Comparison of ENCODE assay signal across 15 mouse cellular contexts in the genomic region with DNA sequence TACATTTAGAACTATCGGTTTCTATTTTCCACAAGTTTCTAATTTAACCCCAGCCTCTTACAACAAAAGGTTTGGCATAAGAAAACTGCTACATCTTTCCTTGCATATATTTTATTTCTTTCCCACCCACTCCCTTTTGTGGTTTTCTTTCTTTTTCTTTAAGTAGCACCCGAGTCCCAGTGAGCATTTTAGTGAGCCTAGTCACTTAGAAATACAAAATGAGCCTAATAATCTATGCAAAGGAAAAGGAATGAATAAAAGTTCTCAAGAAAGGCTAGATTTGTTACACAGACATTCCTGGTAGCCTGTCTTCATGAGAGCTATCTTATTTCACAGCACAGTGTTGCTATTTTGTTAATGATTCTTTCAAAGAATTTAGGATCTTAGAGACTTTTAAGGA. TPM values are rescaled to one million over a fixed set of nuclear protein-coding genes. Genes with fewer than 3 reads are reported as not detected.
DNase-seq lines count a peak whose midpoint lies in the region; ATAC-seq and TF ChIP-seq lines count a peak whose summit lies in the region.
"Had no signal": no experiment of that assay in that cellular context is flagged by ENCODE, and none has a peak within 500 bp of the region (broad histone marks: within the 10 kb centered on the region; RNA-seq: fewer than 3 reads in every experiment).

No protein-coding gene starts in this region.

- ATAC-seq in hindbrain, embryonic 12.5 days (ENCODE audit: low FRiP score) = no peak
- ATAC-seq in hindbrain, embryonic 11.5 days (ENCODE audit: low FRiP score) = no peak
- ATAC-seq in forebrain, embryonic 15.5 days (replicated peaks) = peak; percentile 27; the same call in 1 of the 2 replicates
- no peak for ATAC-seq in midbrain, embryonic 15.5 days (replicated peaks)

- H3K4me3 ChIP-seq in hindbrain, embryonic 12.5 days = no peak overlapping the region
- no peak overlapping the region for H3K4me3 ChIP-seq in hindbrain, embryonic 11.5 days (ENCODE audit: low read depth, low read length)
- H3K4me3 ChIP-seq in forebrain, embryonic 15.5 days = 0 out of 2 replicates have a peak overlapping the region, but pooled peaks have one; percentile 6
- H3K4me3 ChIP-seq in midbrain, embryonic 15.5 days = peak overlapping the region; percentile 24

- H3K27me3 ChIP-seq in hindbrain, embryonic 12.5 days = no peaks in the 10 kb centered on the region
- H3K27me3 ChIP-seq in hindbrain, embryonic 11.5 days (ENCODE audit: control insufficient read depth, insufficient read depth, low read length) = peaks cover 10% of the 10 kb centered on the region
- no peaks in the 10 kb centered on the region for H3K27me3 ChIP-seq in forebrain, embryonic 15.5 days
- H3K27me3 ChIP-seq in midbrain, embryonic 15.5 days (replicated peaks) = no peaks in the 10 kb centered on the region

- no peaks in the 10 kb centered on the region for H3K36me3 ChIP-seq in hindbrain, embryonic 12.5 days
- no peaks in the 10 kb centered on the region for H3K36me3 ChIP-seq in hindbrain, embryonic 11.5 days (ENCODE audit: control insufficient read depth, insufficient read depth, low read length)
- H3K36me3 ChIP-seq in forebrain, embryonic 15.5 days = no peaks in the 10 kb centered on the region
- H3K36me3 ChIP-seq in midbrain, embryonic 15.5 days (replicated peaks) = no peaks in the 10 kb centered on the region

- no peak overlapping the region for H3K9ac ChIP-seq in hindbrain, embryonic 12.5 days
- no peak overlapping the region for H3K9ac ChIP-seq in hindbrain, embryonic 11.5 days (ENCODE audit: low read depth, low read length)
- no peak overlapping the region for H3K9ac ChIP-seq in forebrain, embryonic 15.5 days (replicated peaks)
- H3K9ac ChIP-seq in midbrain, embryonic 15.5 days = no peak overlapping the region; the same call in 1 of the 2 replicates

- no peak for DNase-seq in hindbrain, embryonic 11.5 days (ENCODE audit: low spot score)
- peak; percentile 81 for DNase-seq in brain, embryonic 14.5 days (ENCODE audit: low read depth)
- DNase-seq in lung, postnatal 36 days = no peak
- no peak for DNase-seq in urinary bladder, adult 2 months (ENCODE audit: low spot score)
- DNase-seq in liver = no peak
- DNase-seq: adrenal gland, adult 2 months; cerebellum, adult 11 months; cerebellum, postnatal 25 days; kidney, adult 2 months; kidney, postnatal 25 days; thymus, postnatal 36 days had no signal

- H3K4me1 ChIP-seq in hindbrain, embryonic 12.5 days = peaks cover 10% of the 10 kb centered on the region
- no peaks in the 10 kb centered on the region for H3K4me1 ChIP-seq in hindbrain, embryonic 11.5 days (replicated peaks; ENCODE audit: control insufficient read depth, insufficient read depth, low read length)
- H3K4me1 ChIP-seq in forebrain, embryonic 15.5 days = peaks cover 35% of the 10 kb centered on the region
- peaks cover 24% of the 10 kb centered on the region for H3K4me1 ChIP-seq in midbrain, embryonic 15.5 days

- peak overlapping the region; percentile 23; the same call in 1 of the 2 replicates for H3K27ac ChIP-seq in hindbrain, embryonic 12.5 days
- H3K27ac ChIP-seq in hindbrain, embryonic 11.5 days (ENCODE audit: low read depth, low read length) = no peak overlapping the region
- H3K27ac ChIP-seq in forebrain, embryonic 15.5 days (replicated peaks) = 0 out of 2 replicates have a peak overlapping the region, but pooled peaks have one; percentile 34
- H3K27ac ChIP-seq in midbrain, embryonic 15.5 days = no peak overlapping the region

- no peak for TF ChIP-seq POLR2A in brain, embryonic 14.5 days (IDR thresholded peaks at IDR 0.05; ENCODE audit: borderline replicate concordance, extremely low read depth, insufficient read depth, insufficient read length, poor library complexity, severe bottlenecking)

- 40% methylated on average over 2 of the region's 2 CpGs for WGBS in hindbrain, embryonic 12.5 days
- WGBS in hindbrain, embryonic 11.5 days = 65% methylated on average over 2 of the region's 2 CpGs
- WGBS in forebrain, embryonic 15.5 days = 8% methylated on average over 2 of the region's 2 CpGs
- 32% methylated on average over 2 of the region's 2 CpGs for WGBS in midbrain, embryonic 15.5 days

- peak overlapping the region; percentile 21 for H3K4me2 ChIP-seq in hindbrain, embryonic 12.5 days (replicated peaks)
- no peak overlapping the region for H3K4me2 ChIP-seq in hindbrain, embryonic 11.5 days (replicated peaks; ENCODE audit: low read depth, low read length)
- H3K4me2 ChIP-seq in forebrain, embryonic 15.5 days (replicated peaks) = peak overlapping the region; percentile 37
- H3K4me2 ChIP-seq in midbrain, embryonic 15.5 days = peak overlapping the region; percentile 43

- TF ChIP-seq CTCF in brain, embryonic 14.5 days (IDR thresholded peaks at IDR 0.05; ENCODE audit: borderline replicate concordance, extremely low read depth, insufficient read depth, insufficient read length) = no peak

- H3K9me3 ChIP-seq in hindbrain, embryonic 12.5 days (replicated peaks) = no peaks in the 10 kb centered on the region
- no peaks in the 10 kb centered on the region for H3K9me3 ChIP-seq in hindbrain, embryonic 11.5 days (ENCODE audit: control insufficient read depth, low read length)
- H3K9me3 ChIP-seq in forebrain, embryonic 15.5 days = no peaks in the 10 kb centered on the region
- H3K9me3 ChIP-seq in midbrain, embryonic 15.5 days = no peaks in the 10 kb centered on the region

RNA-seq across cellular contexts. Expression of a gene that starts 7.3 kb away (rescaled TPM):
- polyA plus RNA-seq in hindbrain, embryonic 12.5 days (2016; fragmentation: Nextera tagmentation; extraction: Ambion mirVana) = 9.3 and 11.1 TPM in 2 replicates
- 4.5 and 4.6 TPM in 2 replicates for polyA plus RNA-seq in hindbrain, embryonic 11.5 days (2014; fragmentation: Nextera tagmentation; extraction: Ambion mirVana)
- 40.7 and 73.4 TPM in 2 replicates for polyA plus RNA-seq in brain, embryonic 14.5 days (2012; rRNA removed)
- 12.5 and 13.8 TPM in 2 replicates for polyA plus RNA-seq in forebrain, embryonic 15.5 days (2015; fragmentation: Nextera tagmentation; extraction: Ambion mirVana)
- polyA plus RNA-seq in midbrain, embryonic 15.5 days (2015; fragmentation: Nextera tagmentation; extraction: Ambion mirVana) = 23.5 and 24.4 TPM in 2 replicates
- polyA plus RNA-seq in urinary bladder, adult 2 months (2012; rRNA removed) = 0.16 and 0.25 TPM in 2 replicates
- polyA plus RNA-seq: liver, embryonic 16.5 days had no signal

Comparison
In these comparisons a context has a peak if more than half of its experiments do, and no peak if none do; other contexts are left out.
1. H3K27ac ChIP-seq: peak in hindbrain, embryonic 12.5 days (single experiment) and forebrain, embryonic 15.5 days (single experiment); none in hindbrain, embryonic 11.5 days (single experiment) and midbrain, embryonic 15.5 days (single experiment).
2. H3K4me3 ChIP-seq: peak in forebrain, embryonic 15.5 days (single experiment) and midbrain, embryonic 15.5 days (single experiment); none in hindbrain, embryonic 12.5 days (single experiment) and hindbrain, embryonic 11.5 days (single experiment).